Mouse (Mus musculus): Measurements from ENCODE around the gene Fhod1. TPM values are rescaled to one million over a fixed set of nuclear protein-coding genes. Genes with fewer than 3 reads are reported as not detected.

Fhod1 gene
- total and polyA plus RNA-seq, 3 experiments: 0.81 to 8.1 (median 3.1) TPM

- H3K36me3 ChIP-seq (replicated peaks in 1 of 2; ENCODE audit: control insufficient read depth in 1 of 2, insufficient read depth in 1 of 2, low read length in 1 of 2): peaks cover 67 to 89% of the 10 kb centered on the region in 2 experiments
- no peak overlapping the region for H3K27ac ChIP-seq (ENCODE audit: insufficient read depth, low read depth)
- H3K4me1 ChIP-seq (ENCODE audit: control insufficient read depth in 1 of 2, insufficient read depth in 2 of 2): peaks cover 3 to 9% of the 10 kb centered on the region in 2 experiments
- TF ChIP-seq UBTF (IDR thresholded peaks at IDR 0.05; ENCODE audit: low read depth, low read length) (no peak), NELFE (IDR thresholded peaks at IDR 0.05; ENCODE audit: low read depth, low read length) (no peak), KAT2A (IDR thresholded peaks at IDR 0.05; ENCODE audit: insufficient replicate concordance, low read length) (no peak), MEF2A (IDR thresholded peaks at IDR 0.05; ENCODE audit: borderline replicate concordance, low read depth, low read length) (no peak), ETS1 (conservative IDR thresholded peaks at IDR 0.05; ENCODE audit: low read depth, low read length) (no peak), RCOR1 (conservative IDR thresholded peaks at IDR 0.05; ENCODE audit: low read depth, low read length) (no peak), PAX5 (IDR thresholded peaks at IDR 0.05; ENCODE audit: low read length) (no peak), TBP (conservative IDR thresholded peaks at IDR 0.05; ENCODE audit: low read depth, low read length) (no peak), TCF12 (IDR thresholded peaks at IDR 0.05; ENCODE audit: low read depth, low read length) (no peak), HCFC1 (IDR thresholded peaks at IDR 0.05; ENCODE audit: low read depth, low read length) (no peak)
- peaks cover 7% of the 10 kb centered on the region for H3K79me2 ChIP-seq (replicated peaks; ENCODE audit: control insufficient read depth, extremely low read depth, insufficient read depth, poor library complexity, severe bottlenecking)
- H3K27me3 ChIP-seq (replicated peaks): no peaks in the 10 kb centered on the region
- dilution Hi-C loops (cut with MboI; ENCODE audit: extremely low pct_ligation_motif_present, extremely low pct_unique_long_range_greater_than_20kb, low sequenced_read_pairs) (no loop called here), in situ Hi-C loops (cut with MboI; ENCODE audit: low pct_ligation_motif_present, low pct_unique_long_range_greater_than_20kb, low sequenced_read_pairs) (no loop called here)
- H3K9ac ChIP-seq (ENCODE audit: insufficient read depth, low read depth): no peak overlapping the region
- no peak for DNase-seq (ENCODE audit: extremely low read depth)
- no peak overlapping the region for H3K4me2 ChIP-seq (ENCODE audit: insufficient read depth, low read depth, poor library complexity, severe bottlenecking)
- H3K4me3 ChIP-seq (replicated peaks in 1 of 3; ENCODE audit: low read depth in 2 of 3, low read length in 2 of 3, poor library complexity in 1 of 3): no peak overlapping the region
- no peaks in the 10 kb centered on the region for H3K9me3 ChIP-seq (replicated peaks; ENCODE audit: low read length)
These were observed 15.8 kb downstream of the Fhod1 start for GRCm38 (mm10) chr8:105331931-105332330.

DNA sequence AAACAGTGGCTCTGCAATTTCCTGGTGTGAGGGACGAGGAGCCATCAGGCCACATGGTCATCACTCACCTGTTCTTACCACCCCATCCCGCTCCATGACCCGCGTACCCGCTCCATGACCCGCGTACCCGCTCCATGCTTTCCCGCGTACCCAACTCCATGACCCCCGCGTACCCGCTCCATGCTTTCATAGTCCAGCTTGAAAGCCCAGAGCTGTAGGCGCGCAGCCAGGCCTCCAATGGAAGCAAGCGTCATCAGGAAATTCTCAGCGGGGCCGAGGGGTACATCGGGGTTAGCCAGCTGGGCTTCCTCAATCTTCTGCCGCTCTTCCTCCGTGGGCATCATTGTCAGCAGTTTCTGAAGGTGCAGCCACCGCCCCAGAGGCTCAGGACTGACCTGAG lies 16.3 kb downstream of the Fhod1 start:
- Histone ChIP-seq H3K4me2 (ENCODE audit: insufficient read depth, low read depth, poor library complexity, severe bottlenecking) (no peak overlapping the region), H3K27me3 (replicated peaks) (no peaks in the 10 kb centered on the region), H3K36me3 (replicated peaks in 1 of 2; ENCODE audit: control insufficient read depth in 1 of 2, insufficient read depth in 1 of 2, low read length in 1 of 2) (peaks cover 63 to 84% of the 10 kb centered on the region in 2 experiments), H3K9me3 (replicated peaks; ENCODE audit: low read length) (no peaks in the 10 kb centered on the region), H3K4me1 (ENCODE audit: control insufficient read depth in 1 of 2, insufficient read depth in 2 of 2) (peaks cover 3 to 9% of the 10 kb centered on the region in 2 experiments), H3K27ac (ENCODE audit: insufficient read depth, low read depth) (no peak overlapping the region), H3K9ac (ENCODE audit: insufficient read depth, low read depth) (no peak overlapping the region), H3K4me3 (replicated peaks in 1 of 3; ENCODE audit: low read depth in 2 of 3, low read length in 2 of 3, poor library complexity in 1 of 3) (no peak overlapping the region), H3K79me2 (replicated peaks; ENCODE audit: control insufficient read depth, extremely low read depth, insufficient read depth, poor library complexity, severe bottlenecking) (peaks cover 11% of the 10 kb centered on the region)
- TF ChIP-seq TCF12 (IDR thresholded peaks at IDR 0.05; ENCODE audit: low read depth, low read length): no peak
- DNase-seq (ENCODE audit: extremely low read depth): no peak
- in situ Hi-C loops (cut with MboI; ENCODE audit: low pct_ligation_motif_present, low pct_unique_long_range_greater_than_20kb, low sequenced_read_pairs) (no loop called here), dilution Hi-C loops (cut with MboI; ENCODE audit: extremely low pct_ligation_motif_present, extremely low pct_unique_long_range_greater_than_20kb, low sequenced_read_pairs) (no loop called here)

DNA sequence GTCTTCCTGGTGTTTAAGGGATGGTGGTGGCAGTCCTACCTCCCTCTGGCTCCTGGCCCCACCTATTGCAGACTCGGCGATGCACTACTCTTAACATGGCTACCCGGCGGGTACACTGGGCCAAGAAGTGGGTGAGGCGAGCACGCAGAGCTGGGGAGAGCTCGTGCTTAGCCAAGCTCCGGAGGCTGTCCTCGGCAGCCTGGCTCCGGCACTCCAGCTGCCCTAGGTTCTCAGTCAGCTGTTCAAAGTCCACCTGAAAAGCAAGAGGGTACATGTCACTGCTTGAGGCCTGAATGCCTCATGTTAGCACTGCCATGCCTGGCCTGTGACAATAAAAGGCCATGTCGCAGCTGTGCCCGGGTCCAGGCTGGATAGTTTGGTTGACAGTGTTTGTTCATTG lies 17.4 kb downstream of the Fhod1 start:
- in situ Hi-C loops (cut with MboI; ENCODE audit: low pct_ligation_motif_present, low pct_unique_long_range_greater_than_20kb, low sequenced_read_pairs) (no loop called here), dilution Hi-C loops (cut with MboI; ENCODE audit: extremely low pct_ligation_motif_present, extremely low pct_unique_long_range_greater_than_20kb, low sequenced_read_pairs) (no loop called here)
- Histone ChIP-seq H3K4me3 (replicated peaks in 1 of 3; ENCODE audit: low read depth in 2 of 3, low read length in 2 of 3, poor library complexity in 1 of 3) (no peak overlapping the region), H3K9me3 (replicated peaks; ENCODE audit: low read length) (no peaks in the 10 kb centered on the region), H3K9ac (ENCODE audit: insufficient read depth, low read depth) (no peak overlapping the region), H3K36me3 (replicated peaks in 1 of 2; ENCODE audit: control insufficient read depth in 1 of 2, insufficient read depth in 1 of 2, low read length in 1 of 2) (peaks cover 51 to 73% of the 10 kb centered on the region in 2 experiments), H3K79me2 (replicated peaks; ENCODE audit: control insufficient read depth, extremely low read depth, insufficient read depth, poor library complexity, severe bottlenecking) (peaks cover 11% of the 10 kb centered on the region), H3K27ac (ENCODE audit: insufficient read depth, low read depth) (no peak overlapping the region), H3K27me3 (replicated peaks) (no peaks in the 10 kb centered on the region), H3K4me2 (ENCODE audit: insufficient read depth, low read depth, poor library complexity, severe bottlenecking) (no peak overlapping the region), H3K4me1 (ENCODE audit: control insufficient read depth in 1 of 2, insufficient read depth in 2 of 2) (peaks cover 3 to 10% of the 10 kb centered on the region in 2 experiments)
- no peak for DNase-seq (ENCODE audit: extremely low read depth)
- no peak for TF ChIP-seq ZNF384 (IDR thresholded peaks at IDR 0.05; ENCODE audit: low read depth, low read length)
- TF ChIP-seq TBP (conservative IDR thresholded peaks at IDR 0.05; ENCODE audit: low read depth, low read length): no peak
- no peak for TF ChIP-seq UBTF (IDR thresholded peaks at IDR 0.05; ENCODE audit: low read depth, low read length)
- no peak for TF ChIP-seq MXI1 (IDR thresholded peaks at IDR 0.05; ENCODE audit: low read depth, low read length)
- no peak for TF ChIP-seq USF2 (conservative IDR thresholded peaks at IDR 0.05; ENCODE audit: low read depth, low read length)
- no peak for TF ChIP-seq MYC (IDR thresholded peaks at IDR 0.05; ENCODE audit: low read depth, low read length)
- TF ChIP-seq JUND (conservative IDR thresholded peaks at IDR 0.05; ENCODE audit: low read depth, low read length): no peak

Data from CH12.LX (cell line).